Mouse (Mus musculus) gastrocnemius, postnatal 25 days (tissue): ENCODE data around the gene Traf5. TPM values are rescaled to one million over a fixed set of nuclear protein-coding genes. Genes with fewer than 3 reads are reported as not detected.

Source experiments
- DNase-seq: peaks from one replicate; pipeline ENCODE4 v3.0.0; 2022
- long read RNA-seq, 2 experiments: library from polyadenylated mRNA; stranded (forward); transcript quantifications; one replicate each; pipeline ENCODE4 v2.0.0; 2021
- total RNA-seq, 2 experiments: library from RNA; stranded (reverse); gene quantifications; 1 replicate in 1 of 2; 2 replicates in 1 of 2; pipeline ENCODE4 v1.2.3; 2021

Traf5 gene
- total RNA-seq, result 1 to 10 TPM; 2.3 to 3.1 TPM
- long read RNA-seq, experiment 1, partial matches to known transcripts, result 0 of 3 reads
- long read RNA-seq, experiment 1, other reads (novel, unspliced or antisense), result 2 of 3 reads
- long read RNA-seq, experiment 2, partial matches to known transcripts, result 0 of 5 reads
- long read RNA-seq, experiment 2, other reads (novel, unspliced or antisense), result 4 of 5 reads

GRCm38 (mm10) chr1:192091806-192092772, at the start of gene Traf5:
TSS of gene Traf5 (minus strand) at chr1:192092559.
- peak; percentile 97 for DNase-seq

- no peak for DNase-seq
Measured at GRCm38 (mm10) chr1:192140313-192140712, 48.0 kb upstream of the Traf5 start.

GRCm38 (mm10) chr1:192137926-192138910, 45.9 kb upstream of the Traf5 start, which contains the start of gene Rcor3:
TSS of gene Rcor3 (minus strand) at chr1:192138062.
- peak; percentile 87 for DNase-seq

GRCm38 (mm10) chr1:192137291-192137925, 45.0 kb upstream of the Traf5 start:
- no peak for DNase-seq

- peak; percentile 84 for DNase-seq
Measured at GRCm38 (mm10) chr1:192136561-192137290, 44.4 kb upstream of the Traf5 start.

- no peak for DNase-seq
Measured at GRCm38 (mm10) chr1:192130202-192130601, 37.8 kb upstream of the Traf5 start.

GRCm38 (mm10) chr1:192128343-192128742, 36.0 kb upstream of the Traf5 start:
- no peak for DNase-seq

- DNase-seq, result no peak
Measured at GRCm38 (mm10) chr1:192125761-192126160, 33.4 kb upstream of the Traf5 start.

- no peak for DNase-seq
Measured at GRCm38 (mm10) chr1:192116262-192116661, 23.9 kb upstream of the Traf5 start.

- DNase-seq, result no peak
Measured at GRCm38 (mm10) chr1:192115378-192115777, 23.0 kb upstream of the Traf5 start.

- no peak for DNase-seq
Measured at GRCm38 (mm10) chr1:192109169-192109568, 16.8 kb upstream of the Traf5 start.

- DNase-seq, result no peak
Measured at GRCm38 (mm10) chr1:192107352-192107751, 15.0 kb upstream of the Traf5 start.

GRCm38 (mm10) chr1:192105902-192106389, 13.6 kb upstream of the Traf5 start:
- no peak for DNase-seq

- DNase-seq, result no peak
Measured at GRCm38 (mm10) chr1:192104021-192104420, 11.7 kb upstream of the Traf5 start.

- DNase-seq, result no peak
Measured at GRCm38 (mm10) chr1:192103176-192103575, 10.8 kb upstream of the Traf5 start.

- no peak for DNase-seq
Measured at GRCm38 (mm10) chr1:192101359-192101758, 9.0 kb upstream of the Traf5 start.

GRCm38 (mm10) chr1:192100742-192101141, 8.4 kb upstream of the Traf5 start:
- DNase-seq, result no peak

- no peak for DNase-seq
Measured at GRCm38 (mm10) chr1:192095626-192096025, 3.3 kb upstream of the Traf5 start.

- DNase-seq, result no peak
Measured at GRCm38 (mm10) chr1:192094451-192095170, 2.3 kb upstream of the Traf5 start.
